Mouse (Mus musculus) kidney, postnatal 14 days (tissue): ENCODE measurements at regions not wholly inside any gene's neighbourhood (a gene's known extent, or its start where the extent isn't known, plus 50 kb on each side); places are given as distances from the start of the nearest gene placed in this dataset.
"Not testable (repeated sequence)": the region's sequence is repeated elsewhere in the genome, so short reads cannot be mapped to it uniquely, and the experiment has no call there.

Experiments
- DNase-seq: peaks from one replicate; pipeline ENCODE4 v3.0.0; 2022; ENCODE audit warnings: mixed read lengths

- no peak for DNase-seq
Measured at GRCm38 (mm10) chr6:103809986-103810341, 299.6 kb downstream of the Chl1 start.

- no peak for DNase-seq
Measured at GRCm38 (mm10) chr6:103810342-103811001, 300.1 kb downstream of the Chl1 start.

GRCm38 (mm10) chr6:103816396-103816795, 306.0 kb downstream of the Chl1 start:
- not testable (repeated sequence) for DNase-seq

- DNase-seq = no peak
Measured at GRCm38 (mm10) chr6:103826042-103826441, 315.7 kb downstream of the Chl1 start.

GRCm38 (mm10) chr6:103827623-103828022, 317.2 kb downstream of the Chl1 start:
- no peak for DNase-seq

GRCm38 (mm10) chr6:103828866-103829265, 318.5 kb downstream of the Chl1 start:
- no peak for DNase-seq

- no peak for DNase-seq
Measured at GRCm38 (mm10) chr6:103832301-103832700, 321.9 kb downstream of the Chl1 start.

- DNase-seq = no peak
Measured at GRCm38 (mm10) chr6:103832808-103833207, 322.4 kb downstream of the Chl1 start.

GRCm38 (mm10) chr6:103833501-103834132, 323.2 kb downstream of the Chl1 start:
- DNase-seq = peak; percentile 41

- no peak for DNase-seq
Measured at GRCm38 (mm10) chr6:103834726-103835229, 324.4 kb downstream of the Chl1 start.

GRCm38 (mm10) chr6:103859787-103860186, 349.4 kb downstream of the Chl1 start:
- DNase-seq = no peak

- DNase-seq = no peak
Measured at GRCm38 (mm10) chr6:103893455-103893854, 383.1 kb downstream of the Chl1 start.

GRCm38 (mm10) chr6:103924504-103924903, 414.1 kb downstream of the Chl1 start:
- DNase-seq = no peak

- no peak for DNase-seq
Measured at GRCm38 (mm10) chr6:103927094-103927493, 416.7 kb downstream of the Chl1 start.

GRCm38 (mm10) chr6:103940345-103940744, 430.0 kb downstream of the Chl1 start:
- DNase-seq = no peak

- DNase-seq = no peak
Measured at GRCm38 (mm10) chr6:103944361-103944760, 434.0 kb downstream of the Chl1 start.

GRCm38 (mm10) chr6:103947474-103947873, 437.1 kb downstream of the Chl1 start:
- DNase-seq = no peak

- no peak for DNase-seq
Measured at GRCm38 (mm10) chr6:103953134-103953771, 442.9 kb downstream of the Chl1 start.

- no peak for DNase-seq
Measured at GRCm38 (mm10) chr6:103959002-103959401, 448.6 kb downstream of the Chl1 start.

- DNase-seq = no peak
Measured at GRCm38 (mm10) chr6:103967811-103968420, 457.5 kb downstream of the Chl1 start.

- no peak for DNase-seq
Measured at GRCm38 (mm10) chr6:103999186-103999585, 488.8 kb downstream of the Chl1 start.

- DNase-seq = peak; percentile 72
Measured at GRCm38 (mm10) chr6:104028439-104029091, 464.0 kb upstream of the Cntn6 start.

GRCm38 (mm10) chr6:104038853-104039252, 453.7 kb upstream of the Cntn6 start:
- DNase-seq = no peak
